Mouse (Mus musculus) E14TG2a.4 (cell line): ENCODE measurements at regions not wholly inside any gene's neighbourhood (a gene's known extent, or its start where the extent isn't known, plus 50 kb on each side); places are given as distances from the start of the nearest gene placed in this dataset.

Experiments
- CTCF ChIP-seq: conservative IDR thresholded peaks from 2 replicates; pipeline ENCODE4 v1.5.1; 2014; ENCODE audit warnings: low read length
- NANOG ChIP-seq: IDR thresholded peaks from 2 replicates; pipeline ENCODE4 v1.6.1; 2014; ENCODE audit warnings: borderline replicate concordance, low read length, mixed read lengths

- TF ChIP-seq NANOG (no peak), CTCF (no peak)
Measured at GRCm38 (mm10) chr6:98688624-98689023, 346.1 kb upstream of the Gm765 start.
